Mouse (Mus musculus): Measurements from ENCODE around the gene Il1b. TPM values are rescaled to one million over a fixed set of nuclear protein-coding genes. Genes with fewer than 3 reads are reported as not detected.

Il1b gene
- total and polyA plus RNA-seq, 3 experiments, result 0.12 to 0.26 TPM; not detected in 1

- DNase-seq (ENCODE audit: low read depth, low spot score), result no peak
- Histone ChIP-seq H3K79me2 (ENCODE audit: control insufficient read depth, insufficient read depth, low read length, poor library complexity) (no peaks in the 10 kb centered on the region), H3K9me3 (replicated peaks; ENCODE audit: insufficient read depth, low read length) (no peaks in the 10 kb centered on the region)
Observed at GRCm38 (mm10) chr2:129322117-129322635, 48.8 kb downstream of the Il1b start.

GRCm38 (mm10) chr2:129320033-129320605 lies 50.8 kb downstream of the Il1b start:
- no peak overlapping the region for H3K9ac ChIP-seq (ENCODE audit: control insufficient read depth, low read depth, low read length, poor library complexity, severe bottlenecking)
- H3K79me2 ChIP-seq (ENCODE audit: control insufficient read depth, insufficient read depth, low read length, poor library complexity), result no peaks in the 10 kb centered on the region
- H3K36me3 ChIP-seq (ENCODE audit: control insufficient read depth in 1 of 2, insufficient read depth in 2 of 2, low read length in 2 of 2), result no peaks in the 10 kb centered on the region
- H3K27me3 ChIP-seq (ENCODE audit: control insufficient read depth in 1 of 2, insufficient read depth in 2 of 2, low read length in 2 of 2), result peaks cover 1 to 4% of the 10 kb centered on the region in 2 experiments; a peak in 3 of 4 replicates
- no peak overlapping the region for H3K27ac ChIP-seq (ENCODE audit: control insufficient read depth, low read depth, low read length)
- DNase-seq (ENCODE audit: low read depth, low spot score), result no peak
- no peak overlapping the region for H3K4me3 ChIP-seq (ENCODE audit: control insufficient read depth in 1 of 2, insufficient read depth in 1 of 2, low read depth in 2 of 2, low read length in 2 of 2)
- no peaks in the 10 kb centered on the region for H3K4me1 ChIP-seq (ENCODE audit: control insufficient read depth in 1 of 2, insufficient read depth in 2 of 2, low read length in 2 of 2)
- H3K9me3 ChIP-seq (replicated peaks; ENCODE audit: insufficient read depth, low read length), result no peaks in the 10 kb centered on the region
- TF ChIP-seq MAFK (IDR thresholded peaks at IDR 0.05; ENCODE audit: borderline replicate concordance, low read depth, low read length) (no peak), ZNF384 (IDR thresholded peaks at IDR 0.05; ENCODE audit: low read depth, low read length) (no peak), MEF2A (IDR thresholded peaks at IDR 0.05; ENCODE audit: extremely low read depth, insufficient replicate concordance, low read depth, low read length, poor library complexity, severe bottlenecking) (no peak), NELFE (IDR thresholded peaks at IDR 0.05; ENCODE audit: low read depth, low read length) (no peak)

More at GRCm38 (mm10) chr2:129322117-129322635, 48.8 kb downstream of the Il1b start:
- no peak for TF ChIP-seq NRF1 (IDR thresholded peaks at IDR 0.05; ENCODE audit: insufficient read depth, low read depth, low read length, poor library complexity, severe bottlenecking)
- no peak for TF ChIP-seq ZMIZ1 (IDR thresholded peaks at IDR 0.05; ENCODE audit: low read depth, low read length)
- no peak for TF ChIP-seq E2F4 (IDR thresholded peaks at IDR 0.05; ENCODE audit: borderline replicate concordance, low read depth, low read length)
- TF ChIP-seq ZC3H11A (IDR thresholded peaks at IDR 0.05; ENCODE audit: low read depth, low read length), result no peak
- no peak for TF ChIP-seq POLR2AphosphoS5 (IDR thresholded peaks at IDR 0.05; ENCODE audit: borderline replicate concordance, low read depth, low read length)
- TF ChIP-seq CHD1 (IDR thresholded peaks at IDR 0.05; ENCODE audit: low read depth, low read length), result no peak
- TF ChIP-seq MYB (IDR thresholded peaks at IDR 0.05; ENCODE audit: low read depth, low read length), result no peak
- no peak for TF ChIP-seq MAZ (IDR thresholded peaks at IDR 0.05; ENCODE audit: low read depth, low read length)
- no peak for TF ChIP-seq CHD2 (IDR thresholded peaks at IDR 0.05; ENCODE audit: low read length)
- H3K4me3 ChIP-seq (ENCODE audit: control insufficient read depth in 1 of 2, insufficient read depth in 1 of 2, low read depth in 2 of 2, low read length in 2 of 2), result no peak overlapping the region
- H3K36me3 ChIP-seq (ENCODE audit: control insufficient read depth in 1 of 2, insufficient read depth in 2 of 2, low read length in 2 of 2), result no peaks in the 10 kb centered on the region
- no peak overlapping the region for H3K27ac ChIP-seq (ENCODE audit: control insufficient read depth, low read depth, low read length)
- H3K27me3 ChIP-seq (ENCODE audit: control insufficient read depth in 1 of 2, insufficient read depth in 2 of 2, low read length in 2 of 2), result peaks cover 1 to 4% of the 10 kb centered on the region in 2 experiments; a peak in 3 of 4 replicates
- H3K4me1 ChIP-seq (ENCODE audit: control insufficient read depth in 1 of 2, insufficient read depth in 2 of 2, low read length in 2 of 2), result no peaks in the 10 kb centered on the region
- no peak overlapping the region for H3K9ac ChIP-seq (ENCODE audit: control insufficient read depth, low read depth, low read length, poor library complexity, severe bottlenecking)

GRCm38 (mm10) chr2:129315831-129316230 lies 55.1 kb downstream of the Il1b start:
- DNase-seq (ENCODE audit: low read depth, low spot score), result peak; percentile 37
- H3K9ac ChIP-seq (ENCODE audit: control insufficient read depth, low read depth, low read length, poor library complexity, severe bottlenecking), result no peak overlapping the region
- no peaks in the 10 kb centered on the region for H3K9me3 ChIP-seq (replicated peaks; ENCODE audit: insufficient read depth, low read length)
- no peak overlapping the region for H3K27ac ChIP-seq (ENCODE audit: control insufficient read depth, low read depth, low read length)
- peaks cover 0 to 4% of the 10 kb centered on the region in 2 experiments; a peak in 3 of 4 replicates for H3K27me3 ChIP-seq (ENCODE audit: control insufficient read depth in 1 of 2, insufficient read depth in 2 of 2, low read length in 2 of 2)
- H3K36me3 ChIP-seq (ENCODE audit: control insufficient read depth in 1 of 2, insufficient read depth in 2 of 2, low read length in 2 of 2), result no peaks in the 10 kb centered on the region
- no peak overlapping the region for H3K4me3 ChIP-seq (ENCODE audit: control insufficient read depth in 1 of 2, insufficient read depth in 1 of 2, low read depth in 2 of 2, low read length in 2 of 2)
- TF ChIP-seq USF1 (IDR thresholded peaks at IDR 0.05; ENCODE audit: low read depth, low read length) (peak; percentile 71), CHD2 (IDR thresholded peaks at IDR 0.05; ENCODE audit: low read length) (no peak)
- no peaks in the 10 kb centered on the region for H3K4me1 ChIP-seq (ENCODE audit: control insufficient read depth in 1 of 2, insufficient read depth in 2 of 2, low read length in 2 of 2)
- no peaks in the 10 kb centered on the region for H3K79me2 ChIP-seq (ENCODE audit: control insufficient read depth, insufficient read depth, low read length, poor library complexity)

All from MEL (cell line).